Mouse (Mus musculus): ENCODE results near the gene Fgf12. TPM values are rescaled to one million over a fixed set of nuclear protein-coding genes. Genes with fewer than 3 reads are reported as not detected.

Fgf12 gene
- polyA plus RNA-seq, 1 experiment from 2014 or later, result 2.9 TPM

DNA sequence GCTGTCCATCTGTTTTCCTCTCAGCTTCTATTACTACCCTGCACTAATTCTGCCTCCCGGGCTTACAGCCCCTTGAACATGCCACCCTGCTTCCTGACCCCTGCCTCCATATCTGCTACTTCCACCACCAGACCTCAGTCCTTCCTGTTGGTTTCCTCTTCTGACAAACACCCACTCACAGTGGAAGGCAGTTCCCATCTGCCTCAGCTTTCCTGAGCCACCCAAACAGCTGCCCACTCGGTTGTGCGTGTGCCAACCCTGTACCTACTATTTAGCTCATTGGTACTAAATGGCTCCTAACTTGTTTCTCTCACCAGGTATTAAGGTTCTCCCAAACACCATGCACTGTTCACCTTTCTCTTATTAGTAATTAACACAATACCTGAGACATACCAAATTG is 71.2 kb downstream of the Fgf12 start:
- TF ChIP-seq CTCF (IDR thresholded peaks at IDR 0.05; ENCODE audit: low read depth), result no peak
- ATAC-seq (replicated peaks; ENCODE audit: low FRiP score, low read depth) (no peak), DNase-seq (ENCODE audit: low spot score) (no peak)
- no peak overlapping the region for H3K9ac ChIP-seq (ENCODE audit: low read depth, low read length)
- H3K9me3 ChIP-seq (replicated peaks; ENCODE audit: low read length), result no peaks in the 10 kb centered on the region
- H3K27ac ChIP-seq, result no peak overlapping the region
- H3K27me3 ChIP-seq (ENCODE audit: insufficient read depth, low read length), result no peaks in the 10 kb centered on the region
- H3K4me2 ChIP-seq (ENCODE audit: low read length), result no peak overlapping the region
- H3K36me3 ChIP-seq (ENCODE audit: insufficient read depth, low read length), result no peaks in the 10 kb centered on the region
- WGBS, result 77% methylated on average over 3 of the region's 3 CpGs
- H3K4me3 ChIP-seq (replicated peaks; ENCODE audit: low read depth, low read length), result no peak overlapping the region
- H3K4me1 ChIP-seq (replicated peaks; ENCODE audit: insufficient read depth, low read length), result no peaks in the 10 kb centered on the region

DNA sequence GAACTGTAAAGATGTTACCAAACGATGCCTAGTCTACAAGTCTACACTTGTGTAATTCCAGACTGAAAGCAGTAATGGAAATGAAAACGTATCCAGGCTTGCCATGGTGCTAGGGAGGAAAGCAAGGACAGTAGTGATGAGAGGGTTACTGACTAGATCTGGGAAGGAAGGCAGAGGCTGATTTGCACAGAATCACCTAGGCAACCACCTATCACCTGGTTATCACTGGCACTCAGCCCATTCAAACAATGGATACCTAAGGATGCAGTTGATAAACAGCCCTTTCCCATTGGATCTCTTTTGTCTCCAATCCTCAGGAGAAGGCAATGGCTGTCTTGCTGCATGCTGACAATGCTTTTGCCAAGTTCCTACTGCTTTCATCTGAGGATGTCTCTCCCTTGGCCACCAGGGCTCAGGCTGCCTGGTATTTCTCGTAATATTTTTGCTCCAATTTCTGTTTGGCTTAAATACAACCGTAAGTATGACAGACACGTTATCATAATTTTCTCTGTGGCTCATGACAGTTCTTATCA is 84.0 kb downstream of the Fgf12 start:
- 82% methylated on average over 5 of the region's 5 CpGs for whole genome bisulfite sequencing
- DNase-seq (ENCODE audit: low spot score), result no peak
- H3K36me3 ChIP-seq (ENCODE audit: insufficient read depth, low read length), result no peaks in the 10 kb centered on the region
- H3K27ac ChIP-seq, result no peak overlapping the region
- no peak overlapping the region for H3K4me2 ChIP-seq (ENCODE audit: low read length)
- H3K9ac ChIP-seq (ENCODE audit: low read depth, low read length), result no peak overlapping the region
- no peaks in the 10 kb centered on the region for H3K9me3 ChIP-seq (replicated peaks; ENCODE audit: low read length)
- no peak for TF ChIP-seq CTCF (IDR thresholded peaks at IDR 0.05; ENCODE audit: low read depth)
- no peak overlapping the region for H3K4me3 ChIP-seq (replicated peaks; ENCODE audit: low read depth, low read length)
- no peaks in the 10 kb centered on the region for H3K27me3 ChIP-seq (ENCODE audit: insufficient read depth, low read length)
- no peak for ATAC-seq (replicated peaks; ENCODE audit: low FRiP score, low read depth)
- H3K4me1 ChIP-seq (replicated peaks; ENCODE audit: insufficient read depth, low read length), result no peaks in the 10 kb centered on the region

GRCm38 (mm10) chr16:28652640-28653039 is 100.2 kb downstream of the Fgf12 start:
- H3K9ac ChIP-seq (ENCODE audit: low read depth, low read length), result no peak overlapping the region
- ATAC-seq (replicated peaks; ENCODE audit: low FRiP score, low read depth), result no peak
- H3K4me3 ChIP-seq (replicated peaks; ENCODE audit: low read depth, low read length), result no peak overlapping the region
- no peak for DNase-seq (ENCODE audit: low spot score)
- H3K9me3 ChIP-seq (replicated peaks; ENCODE audit: low read length), result no peaks in the 10 kb centered on the region
- no peaks in the 10 kb centered on the region for H3K4me1 ChIP-seq (replicated peaks; ENCODE audit: insufficient read depth, low read length)
- no peak overlapping the region for H3K27ac ChIP-seq
- H3K36me3 ChIP-seq (ENCODE audit: insufficient read depth, low read length), result no peaks in the 10 kb centered on the region
- 89% methylated on average over 10 of the region's 10 CpGs for WGBS
- TF ChIP-seq CTCF (IDR thresholded peaks at IDR 0.05; ENCODE audit: low read depth), result no peak
- H3K4me2 ChIP-seq (ENCODE audit: low read length), result no peak overlapping the region
- H3K27me3 ChIP-seq (ENCODE audit: insufficient read depth, low read length), result no peaks in the 10 kb centered on the region

DNA sequence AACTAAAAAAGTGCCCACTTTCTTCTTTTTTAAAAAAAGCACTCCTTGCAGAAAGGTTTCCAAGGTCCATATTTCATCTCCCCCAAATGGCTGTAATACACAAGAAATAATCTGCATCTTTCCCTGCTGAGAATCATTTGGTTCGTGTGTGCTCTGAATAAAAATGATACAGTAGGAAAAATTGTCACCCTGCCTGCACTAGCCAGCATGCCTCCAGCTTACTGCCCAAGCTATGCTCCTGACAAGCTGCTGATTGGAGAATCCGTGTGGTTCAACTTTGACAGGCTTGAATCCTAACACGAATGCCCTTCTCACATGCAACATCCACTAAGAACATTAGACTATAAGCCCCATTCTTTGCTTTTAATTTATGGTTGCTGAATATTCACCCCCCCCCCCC is 102.3 kb downstream of the Fgf12 start:
- Histone ChIP-seq H3K27ac (no peak overlapping the region), H3K36me3 (ENCODE audit: insufficient read depth, low read length) (no peaks in the 10 kb centered on the region), H3K4me3 (replicated peaks; ENCODE audit: low read depth, low read length) (no peak overlapping the region), H3K4me1 (replicated peaks; ENCODE audit: insufficient read depth, low read length) (no peaks in the 10 kb centered on the region), H3K9ac (ENCODE audit: low read depth, low read length) (no peak overlapping the region), H3K9me3 (replicated peaks; ENCODE audit: low read length) (no peaks in the 10 kb centered on the region), H3K4me2 (ENCODE audit: low read length) (no peak overlapping the region), H3K27me3 (ENCODE audit: insufficient read depth, low read length) (no peaks in the 10 kb centered on the region)
- WGBS, result 55% methylated on average over 3 of the region's 3 CpGs
- DNase-seq (ENCODE audit: low spot score) (no peak), ATAC-seq (replicated peaks; ENCODE audit: low FRiP score, low read depth) (no peak)
- no peak for TF ChIP-seq CTCF (IDR thresholded peaks at IDR 0.05; ENCODE audit: low read depth)

DNA sequence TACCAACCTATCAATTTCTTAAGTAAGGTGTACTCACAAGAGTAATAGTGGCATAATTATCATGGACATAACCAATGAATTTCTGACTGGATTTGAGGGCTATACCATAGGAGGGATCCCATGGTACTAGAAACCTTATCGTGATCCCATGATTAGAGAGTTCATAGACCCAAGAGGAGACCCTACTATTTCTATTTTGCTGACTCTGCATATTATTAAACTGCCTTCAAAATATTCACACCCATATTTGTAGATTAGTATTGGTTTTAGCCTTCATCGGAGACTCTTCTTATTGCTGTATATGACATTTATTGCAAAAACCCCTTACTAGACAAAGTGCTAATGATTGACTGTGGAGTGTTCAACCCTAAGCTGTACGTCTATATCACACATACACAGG is 107.8 kb downstream of the Fgf12 start:
- 89% methylated on average over 3 of the region's 3 CpGs for WGBS
- Histone ChIP-seq H3K4me3 (replicated peaks; ENCODE audit: low read depth, low read length) (no peak overlapping the region), H3K9me3 (replicated peaks; ENCODE audit: low read length) (no peaks in the 10 kb centered on the region), H3K9ac (ENCODE audit: low read depth, low read length) (no peak overlapping the region), H3K27me3 (ENCODE audit: insufficient read depth, low read length) (no peaks in the 10 kb centered on the region), H3K36me3 (ENCODE audit: insufficient read depth, low read length) (no peaks in the 10 kb centered on the region), H3K4me2 (ENCODE audit: low read length) (no peak overlapping the region), H3K4me1 (replicated peaks; ENCODE audit: insufficient read depth, low read length) (no peaks in the 10 kb centered on the region), H3K27ac (no peak overlapping the region)
- no peak for DNase-seq (ENCODE audit: low spot score)
- no peak for TF ChIP-seq CTCF (IDR thresholded peaks at IDR 0.05; ENCODE audit: low read depth)
- no peak for ATAC-seq (replicated peaks; ENCODE audit: low FRiP score, low read depth)

DNA sequence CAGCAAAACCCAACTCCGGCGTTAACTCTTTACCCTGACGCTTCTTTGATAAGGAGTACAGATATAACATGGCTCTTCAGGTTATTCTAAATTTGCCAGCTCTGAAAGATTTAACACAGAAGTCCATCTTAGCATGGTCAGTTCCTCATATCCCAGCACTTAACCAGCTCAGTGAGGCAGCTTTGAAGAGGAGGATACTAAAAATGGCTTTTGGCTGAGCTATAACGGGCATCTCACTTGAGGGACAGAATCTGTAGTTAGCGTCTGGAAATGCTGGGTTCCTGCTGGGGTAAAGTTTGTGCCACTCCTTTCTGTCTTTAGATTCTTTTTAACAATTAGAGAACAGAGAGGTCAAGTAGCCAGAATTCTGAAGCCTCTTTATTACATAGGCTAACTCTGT is 121.1 kb downstream of the Fgf12 start:
- no peak overlapping the region for H3K4me2 ChIP-seq (ENCODE audit: low read length)
- H3K4me3 ChIP-seq (replicated peaks; ENCODE audit: low read depth, low read length), result no peak overlapping the region
- no peak for DNase-seq (ENCODE audit: low spot score)
- WGBS, result 78% methylated on average over 5 of the region's 5 CpGs
- H3K4me1 ChIP-seq (replicated peaks; ENCODE audit: insufficient read depth, low read length), result no peaks in the 10 kb centered on the region
- no peak overlapping the region for H3K9ac ChIP-seq (ENCODE audit: low read depth, low read length)
- ATAC-seq (replicated peaks; ENCODE audit: low FRiP score, low read depth), result no peak
- no peak for TF ChIP-seq CTCF (IDR thresholded peaks at IDR 0.05; ENCODE audit: low read depth)
- H3K27ac ChIP-seq, result no peak overlapping the region
- no peaks in the 10 kb centered on the region for H3K9me3 ChIP-seq (replicated peaks; ENCODE audit: low read length)
- H3K27me3 ChIP-seq (ENCODE audit: insufficient read depth, low read length), result no peaks in the 10 kb centered on the region
- no peaks in the 10 kb centered on the region for H3K36me3 ChIP-seq (ENCODE audit: insufficient read depth, low read length)
